Mouse (Mus musculus): ENCODE data around the gene Cd19.
"Not testable (repeated sequence)": the region's sequence is repeated elsewhere in the genome, so short reads cannot be mapped to it uniquely, and the experiment has no call there.

Gene Cd19

GRCm38 (mm10) chr7:126430167-126430566 is 15.5 kb upstream of the Cd19 start:
- no peak for DNase-seq

GRCm38 (mm10) chr7:126429503-126429898 is 14.8 kb upstream of the Cd19 start:
- no peak for DNase-seq

- DNase-seq, result peak; percentile 91
These were observed 14.2 kb upstream of the Cd19 start, which contains the start of gene Rabep2 for GRCm38 (mm10) chr7:126428631-126429502. TSS of gene Rabep2 (plus strand) at chr7:126428759.

GRCm38 (mm10) chr7:126428154-126428553 is 13.5 kb upstream of the Cd19 start:
- no peak for DNase-seq

- no peak for DNase-seq
These were observed 12.7 kb upstream of the Cd19 start for GRCm38 (mm10) chr7:126427323-126427860.

GRCm38 (mm10) chr7:126424161-126424560 is 9.5 kb upstream of the Cd19 start:
- DNase-seq, result no peak

GRCm38 (mm10) chr7:126421756-126422155 is 7.1 kb upstream of the Cd19 start:
- no peak for DNase-seq

GRCm38 (mm10) chr7:126418496-126418895 is 3.8 kb upstream of the Cd19 start:
- no peak for DNase-seq

GRCm38 (mm10) chr7:126417606-126418005 is 2.9 kb upstream of the Cd19 start:
- no peak for DNase-seq

- no peak for DNase-seq
These were observed 2.4 kb upstream of the Cd19 start for GRCm38 (mm10) chr7:126417045-126417444.

- no peak for DNase-seq
These were observed 1.9 kb upstream of the Cd19 start for GRCm38 (mm10) chr7:126416615-126417014.

GRCm38 (mm10) chr7:126411061-126411460 is 3.6 kb downstream of the Cd19 start:
- DNase-seq, result no peak

- DNase-seq, result no peak
These were observed 6.0 kb downstream of the Cd19 start for GRCm38 (mm10) chr7:126408686-126409085.

GRCm38 (mm10) chr7:126402518-126402917 is 12.2 kb downstream of the Cd19 start:
- not testable (repeated sequence) for DNase-seq

GRCm38 (mm10) chr7:126399548-126399947 is 15.1 kb downstream of the Cd19 start:
- peak; percentile 73 for DNase-seq

- DNase-seq, result no peak
These were observed 16.9 kb downstream of the Cd19 start for GRCm38 (mm10) chr7:126397822-126398221.

- DNase-seq, result no peak
These were observed 17.5 kb downstream of the Cd19 start for GRCm38 (mm10) chr7:126397221-126397620.

GRCm38 (mm10) chr7:126396298-126397119 is 18.2 kb downstream of the Cd19 start, which contains the start of gene Nfatc2ip:
TSS of gene Nfatc2ip (minus strand) at chr7:126396737.
- peak; percentile 95 for DNase-seq

GRCm38 (mm10) chr7:126392086-126392884 is 22.4 kb downstream of the Cd19 start:
- DNase-seq, result not testable (repeated sequence)

GRCm38 (mm10) chr7:126388185-126388584 is 26.5 kb downstream of the Cd19 start:
- no peak for DNase-seq

GRCm38 (mm10) chr7:126383565-126383964 is 31.1 kb downstream of the Cd19 start:
- DNase-seq, result no peak
